Mouse (Mus musculus) adrenal gland, postnatal 14 days (tissue): Measurements from ENCODE around the gene Gadd45gip1. TPM values are rescaled to one million over a fixed set of nuclear protein-coding genes. Genes with fewer than 3 reads are reported as not detected.

Experiments
- DNase-seq: peaks from one replicate; pipeline ENCODE4 v3.0.0; 2021; ENCODE audit warnings: mixed read lengths
- long read RNA-seq, 2 experiments: library from polyadenylated mRNA; stranded (forward); transcript quantifications; one replicate each; pipeline ENCODE4 v2.0.0; 2021
- total RNA-seq: library from RNA; stranded (reverse); gene quantifications from 2 replicates; pipeline ENCODE4 v1.2.3, GENCODE M21; 2021

The Gadd45gip1 gene
- 44.4 and 45.7 TPM in 2 replicates for total RNA-seq
- long read RNA-seq, experiment 1, transcript Gadd45gip1-201 (2 exons, 2,494 nt), result major isoform, 120 of 353 reads
- long read RNA-seq, experiment 1, partial matches to known transcripts, result 0 of 353 reads
- long read RNA-seq, experiment 1, other reads (novel, unspliced or antisense), result 233 of 353 reads
- long read RNA-seq, experiment 2, transcript Gadd45gip1-201 (2 exons, 2,494 nt), result major isoform, 108 of 335 reads
- long read RNA-seq, experiment 2, partial matches to known transcripts, result 0 of 335 reads
- long read RNA-seq, experiment 2, other reads (novel, unspliced or antisense), result 227 of 335 reads

DNA sequence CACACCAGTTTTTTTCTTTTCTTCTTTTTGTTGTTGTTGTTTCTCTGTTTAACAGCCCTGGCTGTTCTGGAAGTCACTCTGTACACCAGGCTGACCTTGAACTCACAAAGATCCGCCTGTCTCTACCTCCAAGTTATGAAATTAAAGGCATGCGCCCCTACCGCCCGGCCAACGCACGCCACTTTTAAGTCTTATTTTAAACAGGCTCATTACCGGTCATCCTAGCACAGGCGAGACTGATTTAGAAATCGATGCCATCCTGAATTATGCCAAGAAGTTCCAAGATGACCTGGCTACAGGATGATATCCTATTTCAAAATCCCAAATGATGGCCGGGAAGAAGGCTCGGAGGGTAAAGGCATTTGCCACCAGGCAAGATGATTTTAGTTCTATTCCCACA lies at the start of gene Gadd45gip1:
Gadd45gip1 (plus strand) TSS at position 33 of the 400 bp plus-strand sequence.
- DNase-seq, result peak; percentile 68

DNA sequence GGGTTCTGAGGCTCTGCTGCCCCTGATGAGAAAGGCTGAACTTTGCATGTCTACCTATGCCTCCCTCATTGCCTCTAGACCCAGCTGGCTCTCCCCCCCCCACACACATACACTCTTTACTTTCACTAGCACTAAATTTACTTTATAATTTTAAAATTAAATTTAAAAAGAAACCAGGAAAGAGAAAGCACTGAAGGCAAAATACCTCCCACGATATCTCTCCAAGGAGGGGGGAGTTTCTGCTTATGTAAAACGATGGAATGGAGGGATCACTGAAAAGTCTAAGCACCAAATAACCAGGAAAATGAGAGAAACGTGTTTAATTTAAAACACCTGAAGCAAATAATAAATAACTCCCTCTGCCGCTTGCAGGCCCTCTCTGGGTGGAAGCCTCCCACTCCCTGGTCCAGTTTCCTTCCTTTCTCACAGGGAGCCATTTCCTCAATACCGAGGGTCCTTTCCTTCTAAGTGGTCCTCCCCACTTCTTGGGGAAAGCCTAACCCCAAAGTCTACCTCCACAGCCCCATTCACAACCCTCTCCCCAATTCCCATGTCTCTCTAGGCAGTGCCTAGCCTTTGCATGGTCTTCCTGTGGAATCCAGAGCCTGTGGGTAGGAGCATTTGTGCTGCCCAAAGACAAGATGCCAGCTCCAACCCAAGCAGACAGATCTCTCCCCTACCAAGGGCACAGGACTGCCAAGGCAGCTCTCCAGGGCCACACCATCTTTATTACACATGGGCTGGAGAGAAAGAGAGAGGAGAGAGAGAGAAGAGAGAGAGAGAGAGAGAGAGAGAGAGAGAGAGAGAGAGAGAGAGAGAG lies 49.4 kb upstream of the Gadd45gip1 start:
- no peak for DNase-seq

DNA sequence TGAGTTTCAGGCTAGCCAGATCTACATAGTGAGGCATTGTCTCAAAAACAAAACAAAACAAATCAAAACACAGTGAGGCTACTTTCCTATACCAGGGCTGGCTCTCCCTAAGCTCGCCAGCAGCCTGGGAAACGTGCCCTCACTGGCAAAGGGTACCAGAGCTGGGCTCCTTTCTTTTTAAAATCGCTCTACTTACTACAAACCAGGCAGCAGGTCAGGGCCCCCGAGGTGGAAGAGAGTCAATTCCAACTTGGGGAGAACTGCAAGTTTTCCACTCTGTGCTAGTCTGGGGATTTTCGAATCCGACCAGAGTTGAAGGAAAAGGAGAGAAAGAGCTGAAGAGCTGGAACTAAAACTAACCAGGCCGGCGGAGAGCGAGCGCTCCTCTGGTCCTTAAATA lies 48.6 kb upstream of the Gadd45gip1 start:
- no peak for DNase-seq

DNA sequence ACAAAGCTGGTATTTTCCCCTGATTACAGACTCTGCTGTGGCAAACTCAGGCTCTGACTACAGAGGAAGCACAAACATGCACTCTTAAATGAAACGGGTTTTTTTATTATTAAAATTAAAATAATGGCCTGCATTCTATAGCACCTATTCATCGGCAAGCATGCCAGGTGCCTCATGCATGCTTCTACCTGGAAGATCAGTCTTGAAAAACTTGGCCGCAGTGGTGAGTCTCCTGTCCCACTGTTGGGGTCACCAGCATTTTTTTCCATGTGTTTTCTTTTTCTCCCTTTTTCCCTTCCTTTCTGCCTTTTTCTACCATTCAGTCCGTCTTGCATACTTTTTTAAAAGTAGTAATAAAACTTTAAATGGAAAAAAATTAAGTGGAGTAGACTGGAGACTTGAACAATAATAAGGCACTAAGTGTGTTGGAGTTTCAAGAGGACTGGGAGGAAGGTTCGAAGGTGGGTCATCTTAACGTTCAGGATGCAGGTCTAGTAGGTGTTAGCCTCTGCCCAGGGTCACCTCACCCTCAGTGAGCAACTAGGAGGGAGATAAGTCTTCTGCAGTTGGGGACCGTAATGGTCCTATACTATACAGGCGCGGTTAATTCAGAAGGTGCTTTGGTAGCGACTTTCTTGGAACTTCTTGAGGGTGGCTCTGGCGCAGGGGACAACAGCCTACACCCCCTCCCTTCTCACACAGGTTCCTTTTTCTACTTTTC lies 48.0 kb upstream of the Gadd45gip1 start:
- no peak for DNase-seq

DNA sequence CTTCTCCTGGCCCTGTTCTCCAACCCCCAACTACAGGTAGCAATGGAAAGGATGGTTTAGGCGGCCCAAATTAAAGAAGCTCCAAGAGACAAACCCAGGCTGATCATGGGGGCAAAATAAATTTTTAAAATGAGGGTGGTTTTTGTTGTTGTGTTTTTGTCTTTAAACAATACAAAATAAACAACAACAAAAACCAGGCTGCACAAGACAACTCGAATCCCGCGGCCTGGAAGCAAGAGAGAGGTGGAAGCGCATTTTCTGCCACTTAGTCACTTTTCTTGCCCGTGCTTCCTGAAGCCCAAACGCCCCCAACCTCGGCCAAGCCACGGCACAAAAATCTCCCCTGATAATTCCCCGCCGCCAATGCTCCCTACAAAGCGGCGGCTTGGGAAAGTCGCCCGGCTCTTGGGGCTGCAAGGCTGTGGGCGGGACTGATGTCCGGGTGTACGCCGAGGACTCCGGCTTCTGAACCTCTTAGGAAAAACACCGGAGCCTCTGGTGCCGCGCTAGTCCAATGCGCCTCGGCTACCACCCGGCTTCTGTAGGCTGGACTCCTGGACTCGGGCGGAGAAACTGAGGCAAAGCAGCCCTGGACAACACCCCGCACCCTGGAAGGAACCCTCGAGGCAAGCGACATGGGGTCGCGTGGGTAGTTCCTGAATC lies 47.3 kb upstream of the Gadd45gip1 start:
- peak; percentile 58 for DNase-seq

DNA sequence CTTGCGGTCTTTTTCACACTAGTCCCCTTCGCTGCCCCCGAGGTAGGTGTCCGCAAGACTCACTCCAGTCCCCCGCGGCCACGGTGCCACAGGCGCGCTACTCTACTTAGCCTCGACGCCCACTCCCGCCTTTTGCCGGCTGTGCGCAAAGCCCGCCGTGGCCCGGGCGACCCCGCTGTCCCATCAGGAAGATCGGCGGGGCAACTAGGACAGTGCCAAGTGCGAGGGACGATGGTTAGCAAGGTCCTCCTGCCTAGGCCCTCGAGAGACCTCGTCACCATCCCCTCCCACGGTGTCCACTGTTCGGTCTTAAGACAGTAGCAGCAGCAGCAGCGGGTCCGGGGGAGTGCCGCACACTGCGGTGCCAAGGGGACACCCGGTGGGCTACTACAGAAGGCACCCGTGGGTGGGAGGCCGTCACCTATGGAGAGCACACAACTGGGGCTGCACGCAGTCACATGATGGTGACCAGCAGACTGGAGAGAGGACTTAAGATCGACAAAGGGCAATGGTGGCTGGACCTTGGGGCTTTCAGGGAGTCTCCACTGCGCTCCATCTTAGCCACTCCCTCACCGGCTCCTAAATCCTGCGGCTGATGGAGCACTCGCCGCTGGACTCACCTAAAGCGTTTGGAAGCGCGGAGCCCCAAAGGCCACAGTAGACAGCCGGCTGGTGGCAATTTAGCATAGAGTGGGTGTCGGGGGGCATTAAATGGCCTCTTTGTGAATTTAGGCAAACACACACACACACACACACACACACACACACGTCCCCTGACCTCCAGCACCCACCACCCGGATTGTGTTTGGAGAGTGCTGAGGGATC lies 46.4 kb upstream of the Gadd45gip1 start:
- DNase-seq, result no peak

DNA sequence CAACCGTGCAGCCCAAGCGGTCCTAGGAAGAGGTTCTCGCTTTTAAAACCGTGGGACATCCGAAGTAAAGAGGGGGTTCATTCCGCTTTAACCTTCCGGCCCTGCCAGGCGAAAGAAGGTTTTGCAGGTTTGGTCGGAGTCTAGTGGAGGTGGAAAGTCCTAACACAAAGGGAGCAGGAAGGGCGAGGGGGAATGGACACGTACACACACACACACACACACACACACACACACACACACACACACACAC lies 45.9 kb upstream of the Gadd45gip1 start:
- no peak for DNase-seq

DNA sequence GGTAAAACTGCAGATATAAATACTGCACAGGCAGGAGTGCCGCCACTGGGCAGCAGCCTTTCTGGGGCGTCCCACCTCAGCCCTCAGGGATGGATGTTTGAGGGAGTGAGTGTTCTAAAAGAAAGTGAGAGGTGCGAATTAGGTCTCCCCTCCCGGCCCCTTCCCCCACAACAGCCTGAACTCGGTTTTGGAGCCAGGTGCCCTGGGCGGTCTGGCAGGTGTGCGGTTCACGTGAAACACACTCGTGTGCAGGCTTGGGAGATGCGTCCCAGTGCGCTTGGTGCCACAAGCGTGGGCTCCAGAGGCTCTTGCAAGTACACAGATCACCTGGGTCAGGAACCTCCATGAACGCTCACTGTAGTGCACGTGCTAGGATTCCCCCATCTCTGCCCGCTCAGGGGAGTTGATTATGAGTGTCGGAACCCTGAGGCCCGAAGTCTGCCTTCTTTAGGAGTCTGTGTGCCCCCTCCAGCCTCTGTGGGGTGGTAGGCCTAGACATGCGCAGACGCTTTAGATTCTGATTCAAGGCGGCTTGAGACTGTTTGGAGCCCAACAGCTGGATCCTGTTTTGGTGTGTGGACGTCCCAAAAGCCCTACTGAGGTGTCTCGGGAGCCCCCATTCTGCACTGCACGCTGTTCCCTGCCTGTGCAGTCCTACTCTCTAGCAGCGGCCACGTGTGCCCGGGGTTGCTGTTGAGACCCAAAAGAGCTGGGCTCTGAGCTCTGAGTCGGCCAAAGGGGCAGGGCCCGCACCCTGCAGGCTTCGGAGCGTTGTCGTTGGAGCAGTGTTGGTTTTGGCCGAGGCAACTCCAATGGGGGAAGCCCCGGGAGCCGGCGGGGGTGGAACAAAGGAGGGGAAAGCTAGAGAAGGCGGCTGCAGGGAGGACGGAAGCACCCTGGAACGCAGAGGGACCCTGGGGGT lies 45.3 kb upstream of the Gadd45gip1 start:
- DNase-seq, result peak; percentile 77

DNA sequence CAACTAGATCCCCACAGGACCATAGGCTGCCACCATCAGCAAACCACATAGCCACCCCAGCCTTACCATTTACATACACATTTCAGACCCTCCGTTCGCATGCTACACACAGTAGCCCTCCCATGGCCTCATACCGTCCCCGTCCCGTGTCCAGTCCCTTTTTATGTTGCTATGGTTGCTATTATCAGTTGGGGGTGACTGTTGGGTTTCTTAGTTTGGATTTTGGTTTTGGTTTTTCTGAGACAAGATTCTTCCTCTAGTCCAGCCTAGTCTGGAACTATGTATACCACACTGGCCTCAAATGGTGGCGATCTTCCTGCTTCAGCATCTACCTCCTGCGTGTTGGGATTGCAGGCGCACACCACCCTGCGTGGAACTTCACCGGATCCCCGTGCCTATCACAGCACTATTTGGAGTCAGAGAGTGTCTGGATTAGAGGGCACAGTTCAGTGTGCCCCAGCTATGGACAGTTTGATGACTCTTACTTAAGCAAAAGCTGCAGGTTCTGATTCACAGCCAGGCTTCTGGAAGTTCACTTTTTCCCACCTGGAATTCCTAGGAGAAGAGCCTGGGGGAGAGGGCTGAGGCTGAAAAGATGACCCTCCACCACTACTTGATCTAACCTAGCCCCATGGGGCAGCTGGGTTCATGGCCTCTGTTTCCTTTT lies 44.4 kb upstream of the Gadd45gip1 start:
- no peak for DNase-seq

DNA sequence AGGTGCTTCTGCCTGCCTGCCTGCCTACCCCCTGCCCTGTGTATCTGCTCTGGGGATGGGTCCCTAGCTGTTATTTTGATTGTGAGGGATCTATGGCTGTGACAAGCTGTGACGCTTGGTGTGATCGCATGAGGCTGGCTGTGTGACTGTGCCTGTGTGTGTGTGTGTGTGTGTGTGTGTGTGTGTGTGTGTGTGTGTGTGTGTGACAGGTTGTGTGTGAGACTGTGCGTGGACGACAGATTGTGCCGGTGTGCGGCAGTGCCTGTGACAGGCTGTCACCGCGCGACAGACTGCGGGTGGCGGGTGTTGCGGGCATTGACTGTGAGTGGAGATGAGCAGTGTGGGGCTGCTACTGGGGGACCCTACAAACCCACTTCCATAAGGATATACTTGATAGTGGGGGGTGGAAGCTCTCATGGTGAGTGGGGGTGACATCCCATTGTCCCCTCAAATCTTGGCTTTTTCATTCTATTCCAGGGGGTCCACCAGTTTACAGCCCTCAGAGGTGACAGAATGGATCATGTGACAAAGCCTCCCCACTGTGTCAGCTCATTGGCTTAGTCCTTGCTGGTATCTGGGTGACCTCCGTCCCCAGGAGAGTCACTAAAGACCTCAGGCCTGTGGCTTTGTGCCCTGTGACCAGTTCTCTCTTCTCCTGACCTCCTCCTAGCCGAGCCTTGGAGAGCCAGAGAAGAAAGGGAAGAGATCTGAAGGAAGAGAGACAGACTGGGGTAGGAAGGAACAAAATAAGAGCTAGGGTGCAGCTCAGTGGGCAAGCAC lies 43.6 kb upstream of the Gadd45gip1 start:
- no peak for DNase-seq

DNA sequence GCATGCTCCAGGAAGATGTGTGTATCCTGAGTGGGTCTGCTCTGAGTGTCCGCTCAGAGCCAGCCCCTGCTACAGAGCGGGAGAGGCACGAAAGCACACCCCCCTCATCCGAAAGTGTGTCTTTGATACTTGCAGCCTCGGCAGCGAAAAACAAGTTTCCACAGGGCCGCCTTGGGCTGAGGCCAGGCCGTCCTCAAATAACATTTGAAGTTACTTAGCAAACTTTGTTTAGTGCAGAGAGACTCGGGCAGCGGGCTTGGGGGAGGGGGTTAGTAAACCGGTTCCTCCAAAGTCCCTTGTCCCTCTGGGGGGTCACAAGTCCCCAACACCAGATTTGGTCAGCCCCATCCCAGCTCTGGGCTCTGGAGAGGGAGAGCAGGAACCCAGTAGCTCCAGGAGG lies 42.4 kb upstream of the Gadd45gip1 start:
- peak; percentile 73 for DNase-seq

DNA sequence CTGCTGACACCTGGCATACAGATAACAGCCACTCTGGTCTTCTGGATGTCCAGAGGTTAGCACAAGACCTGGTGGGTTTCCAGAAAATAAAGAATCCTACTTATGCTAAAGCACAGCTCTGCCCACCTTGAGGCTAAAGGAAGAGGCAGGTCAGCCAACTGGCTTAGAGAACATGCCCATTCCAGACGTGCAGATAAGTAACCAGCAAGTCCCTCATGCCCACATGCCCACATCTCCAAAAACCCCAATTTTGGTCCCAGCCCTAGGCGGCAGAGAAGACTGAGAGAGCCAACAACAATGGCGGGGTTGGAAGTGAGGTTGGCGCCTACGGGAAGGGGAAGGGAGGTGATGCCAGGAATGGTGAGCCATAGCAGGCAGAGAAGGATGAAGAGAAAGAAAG lies 42.0 kb upstream of the Gadd45gip1 start:
- DNase-seq, result no peak

DNA sequence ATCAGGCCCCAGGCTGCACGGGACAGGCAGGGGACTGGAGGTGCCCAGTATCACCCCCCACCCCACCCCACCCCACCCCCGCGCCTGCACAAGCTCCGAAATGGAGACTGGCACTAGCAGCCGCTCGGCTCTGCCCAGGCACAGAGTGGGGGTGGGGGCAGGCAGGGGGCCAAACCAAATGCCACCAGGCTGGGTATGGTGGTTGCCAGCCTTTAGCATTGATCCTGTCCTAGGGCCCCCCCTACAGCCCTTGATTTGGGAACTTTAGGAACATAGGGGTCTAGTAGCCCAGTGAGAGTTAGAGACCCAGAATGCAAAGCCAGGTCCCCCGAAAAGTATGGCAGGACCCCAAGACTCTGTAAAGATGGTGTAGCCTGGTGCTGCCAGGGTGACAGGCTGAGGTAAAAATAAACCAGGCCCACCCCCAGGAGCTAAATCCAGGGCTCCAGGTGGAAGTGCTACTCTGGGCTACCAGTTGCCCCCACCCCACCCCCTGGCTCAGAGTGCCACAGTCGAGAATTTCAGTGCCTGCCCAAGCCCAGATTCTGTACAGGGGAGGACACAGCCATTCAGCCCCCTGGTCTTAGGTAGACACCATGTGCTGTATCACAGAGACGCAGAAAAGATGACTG lies 41.4 kb upstream of the Gadd45gip1 start:
- peak; percentile 63 for DNase-seq

DNA sequence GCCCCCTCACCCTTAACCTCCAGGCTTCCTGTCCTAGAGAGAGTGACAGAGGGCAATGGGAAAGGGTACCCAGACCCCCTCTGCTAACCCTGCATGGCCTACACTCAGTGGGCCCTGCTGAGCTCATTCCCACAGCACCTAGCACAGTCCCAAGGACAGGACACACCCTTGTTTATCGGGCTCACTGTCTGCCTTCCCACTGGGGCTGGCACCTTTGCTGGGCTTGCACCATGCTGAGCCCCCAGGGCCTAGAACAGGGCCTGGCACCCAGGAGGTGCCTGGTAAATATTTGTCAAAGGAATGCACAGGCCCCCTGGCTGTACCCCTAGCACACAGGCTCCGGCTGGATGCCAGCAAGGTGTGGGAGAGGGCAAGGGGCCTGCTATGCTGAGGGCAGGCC lies 40.8 kb upstream of the Gadd45gip1 start:
- no peak for DNase-seq

DNA sequence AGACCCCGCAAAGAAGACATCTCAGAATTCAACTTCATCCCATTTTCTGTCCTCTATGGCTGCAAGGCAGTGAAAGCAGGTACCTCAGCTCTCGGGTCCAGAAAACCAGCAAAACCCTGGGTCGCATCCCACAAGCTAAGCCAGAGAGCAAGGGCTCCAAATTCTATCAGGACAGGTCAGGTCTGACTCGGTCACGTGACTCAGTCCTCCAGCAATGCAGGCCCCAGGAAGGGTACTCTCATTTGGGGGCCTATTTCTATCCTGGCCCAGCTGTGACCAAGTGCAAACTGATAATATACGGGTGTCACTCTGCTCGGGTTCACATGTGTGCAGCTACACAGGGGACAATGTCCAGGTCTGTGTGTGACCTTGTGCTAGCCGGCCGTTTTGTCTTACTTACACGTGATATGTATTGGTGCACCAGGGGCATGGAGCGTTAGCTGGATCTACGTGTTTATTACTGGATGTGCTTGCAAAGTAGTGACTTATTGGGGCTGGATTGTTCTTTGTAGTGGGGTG lies 38.8 kb upstream of the Gadd45gip1 start:
- DNase-seq, result no peak

DNA sequence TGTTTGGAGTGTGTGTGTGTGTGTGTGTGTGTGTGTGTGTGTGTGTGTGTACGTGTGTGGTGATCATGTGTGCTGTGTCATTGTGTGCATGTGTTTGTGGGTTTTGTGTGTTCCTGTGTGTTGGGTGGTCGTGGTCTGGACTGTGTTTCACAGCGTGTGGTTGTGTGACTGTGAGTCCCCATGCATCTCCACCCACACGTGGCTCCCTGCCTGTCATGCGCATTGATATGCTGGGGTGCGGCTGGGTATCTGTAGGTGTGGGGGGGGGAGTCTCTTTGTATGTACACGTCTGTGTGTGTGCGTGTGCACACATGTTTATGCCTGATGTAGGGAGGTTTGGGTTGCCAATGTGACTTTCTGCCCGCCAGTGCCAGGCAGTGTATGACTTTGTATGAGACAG lies 38.2 kb upstream of the Gadd45gip1 start:
- no peak for DNase-seq

DNA sequence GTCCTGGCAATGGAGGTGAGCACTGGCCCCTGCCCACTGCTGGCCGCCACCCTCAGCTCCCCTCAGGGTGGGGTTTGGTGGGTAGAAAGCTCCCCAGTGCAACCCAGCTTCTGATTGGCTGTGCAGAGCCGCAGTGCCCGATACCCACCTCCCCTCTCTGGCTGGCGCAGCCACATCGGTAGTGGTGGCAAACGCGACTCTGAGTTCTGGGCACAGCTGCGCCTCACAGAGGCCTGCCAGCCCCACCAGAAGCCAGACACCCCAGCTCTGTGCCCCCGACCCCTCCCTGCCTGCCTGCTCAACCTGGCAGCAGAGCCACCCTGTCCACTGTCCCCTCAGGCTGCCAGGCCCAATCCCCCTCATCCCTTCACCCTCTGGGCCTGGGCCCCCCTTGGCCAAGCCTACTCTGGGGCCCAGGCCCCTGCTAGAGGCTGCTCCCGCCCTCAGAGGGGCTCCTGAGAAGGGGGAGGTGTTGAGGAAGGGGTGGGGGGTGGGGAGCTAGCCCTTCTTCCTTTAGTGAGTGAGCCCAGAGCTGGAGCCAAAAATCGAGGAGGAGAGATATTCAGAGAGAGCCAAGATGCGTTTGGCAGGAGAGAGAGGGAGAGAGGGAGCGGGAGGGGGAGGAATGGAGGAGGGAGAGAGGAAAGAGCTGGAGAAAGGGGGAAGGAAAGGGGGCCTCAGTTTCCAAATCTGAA lies 37.4 kb upstream of the Gadd45gip1 start:
- DNase-seq, result peak; percentile 43

DNA sequence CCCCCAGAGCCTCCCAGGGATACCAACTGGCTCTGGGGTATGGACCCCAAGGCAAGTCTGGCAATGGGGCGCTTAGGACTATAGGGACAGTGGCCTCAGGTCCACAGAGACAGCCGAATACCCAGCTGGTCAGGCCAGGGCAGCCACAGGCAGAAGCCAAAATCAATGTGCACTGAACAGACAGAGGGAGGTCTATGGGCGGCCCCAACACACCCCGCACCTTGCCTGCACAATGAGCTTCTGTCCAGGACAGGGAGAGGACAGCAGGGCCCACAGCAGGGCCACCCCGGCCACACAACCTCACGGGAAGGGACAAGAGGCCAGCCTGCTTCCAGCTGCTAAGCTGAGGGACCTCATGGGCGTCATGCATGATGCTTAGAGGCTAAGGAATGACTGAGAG lies 36.8 kb upstream of the Gadd45gip1 start:
- no peak for DNase-seq
